In the genomic region with DNA sequence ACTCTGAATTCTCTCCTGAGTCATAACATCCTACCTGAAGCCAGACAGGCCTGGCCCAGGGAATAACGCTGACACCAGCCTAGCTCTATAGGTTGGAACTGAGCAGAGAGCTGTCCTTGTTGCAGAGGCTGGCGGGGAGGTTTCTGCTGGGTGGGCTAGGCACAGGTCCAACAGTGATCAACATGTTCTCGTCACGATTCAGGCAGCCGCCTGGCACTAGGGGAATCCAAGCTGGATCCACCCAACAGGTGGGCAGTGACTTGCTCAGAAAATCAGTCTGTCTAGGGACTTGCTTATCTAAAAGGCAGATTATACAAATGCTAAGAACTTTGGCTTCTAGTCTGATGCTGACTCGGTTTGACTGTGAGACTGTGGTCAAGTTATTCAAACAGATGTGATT, we compare ENCODE assay signal across 18 mouse cellular contexts.
DNase-seq lines count a peak whose midpoint lies in the region; ATAC-seq and TF ChIP-seq lines count a peak whose summit lies in the region.
"Had no signal": no experiment of that assay in that cellular context is flagged by ENCODE, and none has a peak within 500 bp of the region (broad histone marks: within the 10 kb centered on the region; RNA-seq: fewer than 3 reads in every experiment).

No protein-coding gene starts in this region.

- no peaks in the 10 kb centered on the region for H3K36me3 ChIP-seq in forebrain, embryonic 16.5 days (ENCODE audit: control insufficient read depth, insufficient read depth)
- H3K36me3 ChIP-seq in forebrain, postnatal 0 days (ENCODE audit: insufficient read depth), result no peaks in the 10 kb centered on the region
- H3K36me3 ChIP-seq in liver, embryonic 11.5 days (ENCODE audit: control insufficient read depth, insufficient read depth, low read length), result no peaks in the 10 kb centered on the region
- H3K36me3 ChIP-seq: liver, embryonic 12.5 days; lung, embryonic 15.5 days; neural tube, embryonic 13.5 days had no signal

- no peak for DNase-seq in forebrain, postnatal 0 days
- peak; percentile 12 for DNase-seq in NIH3T3 (ENCODE audit: low read depth)
- peak; percentile 51 to 57 for DNase-seq in frontal cortex, postnatal 36 days (ENCODE audit: low spot score in 2 of 2)
- peak; percentile 40 to 46 for DNase-seq in left cerebral cortex, postnatal 36 days (ENCODE audit: low spot score in 2 of 2)
- DNase-seq in B cell, adult 2 months, result no peak
- DNase-seq in spleen, adult 12 weeks (ENCODE audit: low spot score), result no peak
- DNase-seq in liver, embryonic 11.5 days (ENCODE audit: low spot score), result no peak
- DNase-seq: adrenal gland, postnatal 14 days; cerebellum, adult 9-10 months; heart, adult 2 months; kidney, adult 18-20 months; kidney, postnatal 25 days had no signal

- no peak for TF ChIP-seq CTCF in forebrain, postnatal 0 days (IDR thresholded peaks at IDR 0.05; ENCODE audit: low read depth)

- no peaks in the 10 kb centered on the region for H3K4me1 ChIP-seq in forebrain, embryonic 16.5 days (replicated peaks; ENCODE audit: control insufficient read depth, insufficient read depth, low read length)
- H3K4me1 ChIP-seq in forebrain, postnatal 0 days (ENCODE audit: insufficient read depth), result no peaks in the 10 kb centered on the region; the same call in 1 of the 2 replicates
- no peaks in the 10 kb centered on the region for H3K4me1 ChIP-seq in liver, embryonic 11.5 days (replicated peaks; ENCODE audit: control insufficient read depth, insufficient read depth, low read length)
- H3K4me1 ChIP-seq: liver, embryonic 12.5 days; lung, embryonic 15.5 days; neural tube, embryonic 13.5 days had no signal

- H3K4me3 ChIP-seq in forebrain, embryonic 16.5 days (replicated peaks; ENCODE audit: low read length), result no peak overlapping the region
- H3K4me3 ChIP-seq in forebrain, postnatal 0 days (ENCODE audit: low read depth, low read length), result no peak overlapping the region
- no peak overlapping the region for H3K4me3 ChIP-seq in liver, embryonic 11.5 days (ENCODE audit: low read depth, low read length)
- H3K4me3 ChIP-seq: heart, adult 2 months; liver, embryonic 12.5 days; lung, embryonic 15.5 days; neural tube, embryonic 13.5 days had no signal

- H3K9me3 ChIP-seq in forebrain, embryonic 16.5 days (ENCODE audit: control insufficient read depth, low read length), result no peaks in the 10 kb centered on the region
- H3K9me3 ChIP-seq in forebrain, postnatal 0 days (ENCODE audit: low read length), result no peaks in the 10 kb centered on the region
- no peaks in the 10 kb centered on the region for H3K9me3 ChIP-seq in liver, embryonic 11.5 days (ENCODE audit: control insufficient read depth, low read length)
- H3K9me3 ChIP-seq: liver, embryonic 12.5 days; lung, embryonic 15.5 days; neural tube, embryonic 13.5 days had no signal

- intact Hi-C loops in left cerebral cortex, postnatal 36 days (cut with DNase I), result loop anchor here (5.0 to 10.0 kb wide), 3 partner anchors 115 to 638 kb away; no protein-coding TSS in a partner anchor

- no peak overlapping the region for H3K27ac ChIP-seq in forebrain, embryonic 16.5 days (ENCODE audit: low read length)
- no peak overlapping the region for H3K27ac ChIP-seq in forebrain, postnatal 0 days (ENCODE audit: low read depth, low read length)
- H3K27ac ChIP-seq in liver, embryonic 11.5 days (ENCODE audit: low read depth, low read length), result no peak overlapping the region
- H3K27ac ChIP-seq: heart, adult 2 months; hindbrain, embryonic 14.5 days; liver, embryonic 12.5 days; lung, embryonic 15.5 days; neural tube, embryonic 13.5 days had no signal

- ATAC-seq in forebrain, embryonic 16.5 days, result 0 out of 2 replicates have a peak, but pooled peaks have one; percentile 36
- ATAC-seq in forebrain, postnatal 0 days, result no peak
- ATAC-seq in liver, embryonic 11.5 days (replicated peaks; ENCODE audit: low FRiP score), result no peak
- ATAC-seq: liver, embryonic 12.5 days; midbrain, embryonic 16.5 days had no signal

- H3K4me2 ChIP-seq in forebrain, embryonic 16.5 days (ENCODE audit: low read length), result no peak overlapping the region
- no peak overlapping the region for H3K4me2 ChIP-seq in forebrain, postnatal 0 days (ENCODE audit: low read depth)
- H3K4me2 ChIP-seq in liver, embryonic 11.5 days, result no peak overlapping the region
- H3K4me2 ChIP-seq: hindbrain, embryonic 14.5 days; liver, embryonic 12.5 days; lung, embryonic 15.5 days; neural tube, embryonic 13.5 days had no signal

- WGBS in forebrain, embryonic 16.5 days, result 61% methylated on average over 6 of the region's 6 CpGs
- 49% methylated on average over 6 of the region's 6 CpGs for WGBS in forebrain, postnatal 0 days
- 75% methylated on average over 6 of the region's 6 CpGs for WGBS in liver, embryonic 11.5 days

- H3K9ac ChIP-seq in forebrain, embryonic 16.5 days (replicated peaks; ENCODE audit: low read depth, low read length), result no peak overlapping the region
- no peak overlapping the region for H3K9ac ChIP-seq in forebrain, postnatal 0 days
- no peak overlapping the region for H3K9ac ChIP-seq in liver, embryonic 11.5 days (ENCODE audit: low read depth, low read length)
- H3K9ac ChIP-seq: hindbrain, embryonic 14.5 days; liver, embryonic 12.5 days; lung, embryonic 15.5 days; neural tube, embryonic 13.5 days had no signal

- no peaks in the 10 kb centered on the region for H3K27me3 ChIP-seq in forebrain, embryonic 16.5 days (replicated peaks; ENCODE audit: control insufficient read depth, insufficient read depth, low read length)
- no peaks in the 10 kb centered on the region for H3K27me3 ChIP-seq in forebrain, postnatal 0 days (ENCODE audit: insufficient read depth, low read length)
- H3K27me3 ChIP-seq in liver, embryonic 11.5 days (replicated peaks; ENCODE audit: control insufficient read depth, insufficient read depth, low read length), result no peaks in the 10 kb centered on the region
- H3K27me3 ChIP-seq: liver, embryonic 12.5 days; lung, embryonic 15.5 days; neural tube, embryonic 13.5 days had no signal

Comparison
In these comparisons a context has a peak if more than half of its experiments do, and no peak if none do; other contexts are left out.
1. DNase-seq: peak in NIH3T3 (single experiment), frontal cortex, postnatal 36 days (2 of 2) and left cerebral cortex, postnatal 36 days (2 of 2); none in forebrain, postnatal 0 days (single experiment), B cell, adult 2 months (0 of 2), spleen, adult 12 weeks (single experiment) and liver, embryonic 11.5 days (single experiment).